Mouse (Mus musculus) embryonic facial prominence, embryonic 10.5 days (tissue): ENCODE measurements around the gene Tmppe. TPM values are rescaled to one million over a fixed set of nuclear protein-coding genes. Genes with fewer than 3 reads are reported as not detected.

ENCODE experiments used
- DNase-seq: peaks from one replicate; pipeline ENCODE4 v3.0.0-alpha.2; 2017; ENCODE audit warnings: low spot score
- H3K27ac ChIP-seq: fragments of 300-500 bp; sonication (generic); replicated peaks from 2 replicates; pipeline ENCODE4 v1.5.1; 2016; ENCODE audit warnings: mild to moderate bottlenecking
- H3K27me3 ChIP-seq: fragments of 300-500 bp; sonication (generic); replicated peaks from 2 replicates; pipeline ENCODE4 v1.6.1; 2016; ENCODE audit warnings: low read depth, mild to moderate bottlenecking; ENCODE audit not compliant: poor library complexity, severe bottlenecking
- H3K36me3 ChIP-seq: fragments of 300-500 bp; sonication (generic); replicated peaks from 2 replicates; pipeline ENCODE4 v1.6.1; 2016; ENCODE audit warnings: mild to moderate bottlenecking, moderate library complexity
- H3K4me1 ChIP-seq: fragments of 300-500 bp; sonication (generic); 2 replicates; pipeline ENCODE4 v1.6.1; 2016
- H3K4me3 ChIP-seq: fragments of 300-500 bp; sonication (generic); 2 replicates; pipeline ENCODE4 v1.5.1; 2016; ENCODE audit warnings: mild to moderate bottlenecking, moderate library complexity
- H3K9me3 ChIP-seq: fragments of 300-500 bp; sonication (generic); 2 replicates; pipeline ENCODE4 v1.6.1; 2016; ENCODE audit warnings: mild to moderate bottlenecking
- WGBS: fragments of 180-500 bp; shearing (Covaris S2); methylation state at CpG from one replicate; pipeline ENCODE4 v1.1.7; 2016; 5-methylcytosine and 5-hydroxymethylcytosine counted together
- polyA plus RNA-seq: library from polyadenylated mRNA; unstranded; fragments of >200 nt; fragmentation: Nextera tagmentation; extraction: Ambion mirVana; gene quantifications from 2 replicates; pipeline ENCODE4 v1.2.1, GENCODE M21; 2016

Tmppe gene
- polyA plus RNA-seq, 1 experiment from 2014 or later, result 11.8 TPM

DNA sequence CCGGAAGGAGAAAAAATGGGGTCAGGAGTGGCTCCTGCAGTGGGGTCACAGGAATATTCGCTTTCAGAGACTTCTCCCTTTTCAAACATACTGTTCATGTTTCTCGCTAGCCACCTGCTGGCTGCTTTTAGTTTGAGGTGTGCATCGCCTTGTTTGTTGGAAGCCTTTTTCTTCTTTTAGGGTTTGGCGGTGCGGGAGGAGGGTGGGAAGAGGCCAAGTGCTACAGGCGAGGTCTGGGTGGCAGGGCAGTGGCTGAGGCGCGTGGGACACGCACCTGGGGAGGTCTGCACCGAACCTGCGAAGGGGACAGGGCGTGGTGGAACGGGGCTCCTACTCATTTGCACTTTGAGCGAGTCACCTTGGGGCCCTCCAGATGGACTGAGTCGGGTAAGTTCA, 778 bp downstream of the Tmppe start:
- peak; percentile 69 for DNase-seq
- no peaks in the 10 kb centered on the region for H3K27me3 ChIP-seq

DNA sequence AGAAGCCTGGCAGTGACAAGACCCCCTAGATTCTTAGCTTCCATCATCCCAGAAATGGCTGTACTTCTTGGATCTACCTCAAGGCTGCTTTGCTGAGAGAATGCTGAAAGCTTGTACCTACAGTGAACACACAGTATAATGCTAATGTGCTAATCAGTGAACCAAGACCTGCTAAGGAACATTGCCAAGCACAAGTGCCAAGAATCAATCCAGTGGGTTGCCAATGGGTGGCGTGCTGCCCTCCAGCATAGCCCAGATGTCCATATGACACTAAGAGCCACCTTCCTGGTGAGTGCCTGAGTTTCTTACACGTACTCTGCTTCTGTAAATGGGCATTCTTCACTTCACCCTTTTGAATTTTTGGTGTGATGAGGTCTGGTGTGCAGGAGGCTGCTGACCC, 6.8 kb downstream of the Tmppe start:
- 89% methylated on average over 2 of the region's 2 CpGs for WGBS
- H3K27ac ChIP-seq, result no peak overlapping the region
- DNase-seq, result no peak
- no peaks in the 10 kb centered on the region for H3K27me3 ChIP-seq
- peaks cover 87% of the 10 kb centered on the region for H3K36me3 ChIP-seq
- H3K4me1 ChIP-seq, result no peaks in the 10 kb centered on the region
- H3K4me3 ChIP-seq, result no peak overlapping the region
- H3K9me3 ChIP-seq, result peaks cover 22% of the 10 kb centered on the region; the same call in 1 of the 2 replicates

More for the DNA sequence above, 778 bp downstream of the Tmppe start:
- Histone ChIP-seq H3K9me3 (peaks cover 13% of the 10 kb centered on the region; the same call in 1 of the 2 replicates), H3K4me3 (peak overlapping the region; percentile 77), H3K27ac (peak overlapping the region; percentile 88), H3K36me3 (peaks cover 30% of the 10 kb centered on the region), H3K4me1 (peaks cover 15% of the 10 kb centered on the region)
- 4% methylated on average over 16 of the region's 16 CpGs for WGBS

DNA sequence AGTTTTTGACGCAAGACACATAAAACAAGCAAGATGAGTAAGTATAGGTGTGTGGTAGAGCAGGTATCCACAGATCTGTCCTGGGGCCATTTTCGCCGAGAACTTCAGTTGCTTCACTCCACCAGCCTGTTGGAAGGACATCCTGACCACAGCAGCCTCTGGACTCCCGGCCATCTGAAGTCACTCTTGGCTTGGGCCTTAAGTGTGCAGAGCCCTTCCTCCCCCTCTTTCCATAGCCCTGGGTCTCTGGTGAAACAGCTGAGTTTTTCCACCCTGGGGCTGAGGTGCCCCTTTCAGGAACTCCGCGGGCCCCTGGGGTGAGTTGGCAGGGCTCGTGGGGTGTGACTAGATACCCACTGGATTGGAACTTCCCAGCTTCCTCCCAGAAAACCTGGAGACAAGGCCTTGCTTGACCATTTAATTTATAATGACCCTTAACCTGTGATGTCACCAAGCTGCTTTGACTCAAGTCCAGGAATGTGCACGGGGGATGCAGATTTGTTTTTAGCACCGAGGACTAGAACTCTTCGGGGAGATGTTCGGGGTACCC, 9.5 kb downstream of the Tmppe start:
- DNase-seq, result no peak
- H3K9me3 ChIP-seq, result peaks cover 9% of the 10 kb centered on the region; the same call in 1 of the 2 replicates
- H3K27me3 ChIP-seq, result no peaks in the 10 kb centered on the region
- peaks cover 80% of the 10 kb centered on the region for H3K36me3 ChIP-seq
- H3K4me3 ChIP-seq, result no peak overlapping the region
- no peak overlapping the region for H3K27ac ChIP-seq
- H3K4me1 ChIP-seq, result no peaks in the 10 kb centered on the region
- WGBS, result 94% methylated on average over 11 of the region's 11 CpGs

DNA sequence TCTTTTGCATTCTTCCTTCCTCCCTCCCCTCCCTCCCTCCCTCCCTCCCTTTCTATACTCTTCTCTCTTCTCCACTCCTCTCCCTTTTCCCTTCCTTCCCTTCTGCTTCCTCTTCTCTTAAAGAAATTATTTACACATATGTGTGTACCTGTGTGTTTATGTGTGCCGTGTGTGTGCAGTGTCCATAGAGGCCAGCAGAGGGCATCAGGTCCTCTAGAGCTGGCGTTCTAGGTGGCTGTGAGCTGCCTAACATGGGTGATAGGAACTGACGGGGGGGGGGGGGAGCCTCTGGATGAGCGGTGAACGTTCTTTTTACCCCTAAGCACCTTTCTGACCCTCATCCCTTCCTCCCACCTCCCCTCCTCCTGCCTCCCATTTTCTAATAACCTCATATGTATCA, 10.4 kb downstream of the Tmppe start:
- WGBS, result 82% methylated on average over 5 of the region's 5 CpGs
- DNase-seq, result no peak
- no peak overlapping the region for H3K4me3 ChIP-seq
- no peak overlapping the region for H3K27ac ChIP-seq
- H3K4me1 ChIP-seq, result no peaks in the 10 kb centered on the region
- peaks cover 9% of the 10 kb centered on the region; the same call in 1 of the 2 replicates for H3K9me3 ChIP-seq
- peaks cover 71% of the 10 kb centered on the region for H3K36me3 ChIP-seq
- H3K27me3 ChIP-seq, result no peaks in the 10 kb centered on the region

DNA sequence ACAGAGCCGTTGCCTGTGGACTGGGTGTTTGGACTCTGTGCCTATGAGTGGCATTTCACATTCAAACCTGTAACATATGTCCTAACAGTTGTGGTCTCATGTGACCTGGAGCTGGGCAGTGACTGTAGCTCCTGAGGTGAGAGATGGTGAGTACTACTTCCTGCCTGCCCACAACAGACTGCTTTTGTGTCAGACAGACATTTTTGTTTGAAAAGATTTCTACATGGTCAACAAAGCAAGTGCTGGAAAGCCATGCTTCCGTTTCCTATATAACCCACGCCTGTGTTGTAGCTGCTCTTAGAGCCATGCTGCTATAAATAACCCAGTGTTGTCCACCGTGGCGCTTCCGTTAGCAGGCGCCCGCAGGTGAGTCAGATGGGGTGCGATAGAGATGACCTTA, 11.5 kb downstream of the Tmppe start:
- no peak for DNase-seq
- 94% methylated on average over 9 of the region's 9 CpGs for WGBS
- Histone ChIP-seq H3K9me3 (peaks cover 9% of the 10 kb centered on the region; the same call in 1 of the 2 replicates), H3K4me1 (no peaks in the 10 kb centered on the region), H3K27ac (no peak overlapping the region), H3K4me3 (no peak overlapping the region), H3K36me3 (peaks cover 62% of the 10 kb centered on the region), H3K27me3 (no peaks in the 10 kb centered on the region)

DNA sequence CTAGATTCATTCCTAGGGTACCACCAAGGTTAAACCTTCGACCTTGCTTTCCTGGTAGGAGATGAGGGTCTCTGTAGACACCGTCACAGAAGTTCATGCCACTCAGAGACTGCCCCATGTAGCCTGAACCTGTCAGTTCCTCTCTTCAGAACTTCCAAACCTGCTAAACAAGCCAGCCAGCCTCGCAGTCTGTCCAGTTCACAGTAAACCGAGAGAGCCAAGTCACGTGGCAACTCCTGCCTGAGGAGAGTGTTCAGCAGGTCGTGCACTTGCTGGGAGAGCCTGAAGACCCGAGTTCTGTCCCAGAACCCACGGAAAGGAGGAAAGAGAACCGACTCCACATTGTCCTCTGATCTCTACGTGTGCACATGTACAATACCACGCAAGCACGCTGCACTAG, 13.0 kb downstream of the Tmppe start:
- Histone ChIP-seq H3K4me3 (no peak overlapping the region), H3K4me1 (no peaks in the 10 kb centered on the region; the same call in 1 of the 2 replicates), H3K36me3 (peaks cover 47% of the 10 kb centered on the region), H3K27ac (no peak overlapping the region), H3K9me3 (peaks cover 9% of the 10 kb centered on the region; the same call in 1 of the 2 replicates), H3K27me3 (no peaks in the 10 kb centered on the region)
- WGBS, result 85% methylated on average over 12 of the region's 12 CpGs
- DNase-seq, result no peak

DNA sequence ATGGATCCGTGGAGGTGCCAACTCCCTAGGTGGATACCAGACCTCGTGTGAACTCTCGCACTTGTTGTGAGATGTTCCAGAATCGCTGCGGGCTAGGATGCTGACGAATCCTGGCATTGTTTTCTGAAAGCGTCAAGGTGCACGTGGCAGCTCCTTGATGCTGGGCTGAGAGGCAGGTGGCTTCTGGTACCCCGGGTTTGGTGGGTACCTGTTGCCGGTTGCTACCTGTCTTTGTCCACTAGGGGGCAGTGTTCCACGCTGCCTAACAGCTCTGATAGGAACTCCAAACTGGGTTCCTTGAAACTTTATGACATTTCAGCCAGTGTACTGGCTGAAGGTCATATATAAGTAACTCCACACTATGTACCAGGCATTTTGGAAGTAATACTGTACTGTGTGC, 14.8 kb downstream of the Tmppe start:
- peaks cover 37% of the 10 kb centered on the region for H3K36me3 ChIP-seq
- H3K9me3 ChIP-seq, result peaks cover 9% of the 10 kb centered on the region; the same call in 1 of the 2 replicates
- no peak overlapping the region for H3K4me3 ChIP-seq
- DNase-seq, result peak; percentile 67
- WGBS, result 23% methylated on average over 11 of the region's 11 CpGs
- H3K4me1 ChIP-seq, result no peaks in the 10 kb centered on the region; the same call in 1 of the 2 replicates
- H3K27me3 ChIP-seq, result no peaks in the 10 kb centered on the region
- no peak overlapping the region for H3K27ac ChIP-seq

DNA sequence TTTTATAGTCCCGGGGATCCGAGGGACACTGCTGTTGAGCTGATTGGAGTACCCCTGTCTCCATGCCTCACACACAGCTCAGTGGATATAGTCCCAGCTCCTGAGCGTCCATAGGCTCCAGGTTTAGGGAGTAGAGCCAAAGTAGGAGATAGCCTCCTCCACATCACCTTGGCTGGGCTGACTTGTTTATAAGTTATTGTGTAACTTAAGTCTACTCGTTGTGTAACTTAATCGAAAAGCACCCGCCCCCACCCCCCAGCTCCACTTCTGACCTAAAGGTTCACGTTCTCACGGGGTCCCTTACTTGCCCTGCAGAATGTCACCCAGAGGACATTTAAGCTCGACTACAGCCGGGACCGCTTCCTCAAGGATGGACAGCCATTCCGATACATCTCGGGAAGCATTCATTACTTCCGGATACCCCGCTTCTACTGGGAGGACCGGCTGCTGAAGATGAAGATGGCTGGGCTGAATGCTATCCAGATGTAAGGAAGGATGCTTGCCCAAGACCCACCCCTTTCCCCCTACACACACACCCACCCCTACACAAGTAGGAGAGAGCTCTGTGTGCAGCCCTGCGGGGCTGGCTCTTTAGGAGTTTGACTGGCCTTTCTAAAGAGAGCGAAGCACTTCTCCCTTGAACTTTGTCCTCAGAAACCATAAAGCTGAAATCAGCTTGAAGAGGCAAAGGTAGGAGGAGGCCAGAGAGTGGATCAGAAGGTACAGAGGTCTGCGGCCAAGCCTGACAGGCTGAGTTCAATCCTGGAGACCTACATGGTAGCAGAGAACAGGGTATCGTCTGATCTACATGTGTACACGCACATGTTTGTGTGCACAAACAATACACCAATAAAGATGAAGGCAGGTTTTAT, 16.0 kb downstream of the Tmppe start:
- peaks cover 31% of the 10 kb centered on the region for H3K36me3 ChIP-seq
- no peak overlapping the region for H3K27ac ChIP-seq
- no peaks in the 10 kb centered on the region for H3K27me3 ChIP-seq
- H3K9me3 ChIP-seq, result no peaks in the 10 kb centered on the region; the same call in 1 of the 2 replicates
- no peak for DNase-seq
- no peak overlapping the region for H3K4me3 ChIP-seq
- no peaks in the 10 kb centered on the region; the same call in 1 of the 2 replicates for H3K4me1 ChIP-seq
- WGBS, result 91% methylated on average over 21 of the region's 21 CpGs

DNA sequence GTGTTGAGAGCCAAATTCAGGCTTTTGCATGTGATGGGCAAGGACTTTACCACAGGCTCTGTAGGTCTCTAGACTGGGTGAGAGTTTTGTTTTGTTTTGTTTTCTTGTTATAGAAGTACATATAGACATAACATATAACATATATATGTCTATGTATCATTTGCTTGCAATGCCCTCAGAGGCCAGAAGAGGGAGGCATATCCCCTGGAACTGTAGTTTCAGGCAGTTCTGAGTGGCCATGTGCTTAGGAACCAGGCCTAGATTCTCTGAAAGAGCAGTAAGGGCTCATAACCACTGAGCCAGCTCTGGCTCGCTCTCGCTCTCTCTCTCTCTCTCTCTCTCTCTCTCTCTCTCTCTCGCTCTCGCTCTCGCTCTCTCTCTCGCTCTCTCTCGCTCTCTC, 17.3 kb downstream of the Tmppe start:
- DNase-seq, result peak; percentile 64
- no peaks in the 10 kb centered on the region for H3K9me3 ChIP-seq
- no peak overlapping the region for H3K27ac ChIP-seq
- no peak overlapping the region for H3K4me3 ChIP-seq
- WGBS, result 69% methylated on average over 7 of the region's 7 CpGs
- no peaks in the 10 kb centered on the region; the same call in 1 of the 2 replicates for H3K4me1 ChIP-seq
- H3K27me3 ChIP-seq, result no peaks in the 10 kb centered on the region
- peaks cover 23% of the 10 kb centered on the region for H3K36me3 ChIP-seq

DNA sequence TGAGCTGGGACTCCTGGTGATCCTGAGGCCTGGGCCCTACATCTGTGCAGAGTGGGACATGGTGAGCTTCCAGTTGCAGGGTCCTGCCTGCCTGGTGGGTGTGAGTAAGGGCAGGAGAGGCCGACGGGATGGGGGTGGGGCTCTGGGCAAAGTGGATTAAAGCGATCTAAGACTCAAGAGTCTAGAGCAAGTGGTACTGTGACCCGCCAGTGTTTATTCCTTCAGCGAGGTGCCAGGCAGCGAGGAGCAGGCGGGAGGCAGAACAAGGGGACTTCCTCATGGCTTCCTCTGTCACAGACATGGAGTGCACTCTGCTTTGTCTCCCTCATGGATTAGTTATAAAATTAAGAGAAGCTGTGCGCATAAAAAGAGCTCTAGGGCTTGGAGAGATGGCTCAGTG, 19.5 kb downstream of the Tmppe start:
- Histone ChIP-seq H3K27me3 (no peaks in the 10 kb centered on the region), H3K36me3 (peaks cover 33% of the 10 kb centered on the region), H3K27ac (no peak overlapping the region), H3K4me1 (no peaks in the 10 kb centered on the region; the same call in 1 of the 2 replicates), H3K4me3 (no peak overlapping the region), H3K9me3 (peaks cover 4% of the 10 kb centered on the region)
- WGBS, result 77% methylated on average over 8 of the region's 8 CpGs
- no peak for DNase-seq

DNA sequence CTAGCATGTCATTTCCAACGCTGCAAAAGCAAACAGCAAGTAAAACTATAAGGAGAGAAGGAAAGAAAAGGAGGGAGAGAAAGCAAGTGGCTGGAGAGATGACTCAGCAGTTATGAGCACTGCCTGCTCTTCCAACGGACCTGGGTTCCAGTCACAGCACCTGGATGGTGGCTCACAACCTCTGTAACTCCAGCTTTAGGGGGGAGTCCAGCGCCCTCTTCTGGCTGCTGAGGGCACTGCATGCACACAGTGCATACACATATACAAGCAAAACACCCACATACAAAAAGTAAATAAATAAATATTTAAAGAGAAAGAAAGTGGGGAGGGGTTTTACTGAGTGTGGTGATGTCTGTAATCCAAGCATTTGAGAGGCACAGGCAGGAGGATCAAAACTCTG, 20.1 kb downstream of the Tmppe start:
- no peaks in the 10 kb centered on the region for H3K27me3 ChIP-seq
- H3K4me3 ChIP-seq, result no peak overlapping the region
- WGBS, result 72% methylated on average over 3 of the region's 3 CpGs
- H3K9me3 ChIP-seq, result peaks cover 8% of the 10 kb centered on the region
- no peak for DNase-seq
- no peak overlapping the region for H3K27ac ChIP-seq
- no peaks in the 10 kb centered on the region; the same call in 1 of the 2 replicates for H3K4me1 ChIP-seq
- peaks cover 39% of the 10 kb centered on the region for H3K36me3 ChIP-seq

DNA sequence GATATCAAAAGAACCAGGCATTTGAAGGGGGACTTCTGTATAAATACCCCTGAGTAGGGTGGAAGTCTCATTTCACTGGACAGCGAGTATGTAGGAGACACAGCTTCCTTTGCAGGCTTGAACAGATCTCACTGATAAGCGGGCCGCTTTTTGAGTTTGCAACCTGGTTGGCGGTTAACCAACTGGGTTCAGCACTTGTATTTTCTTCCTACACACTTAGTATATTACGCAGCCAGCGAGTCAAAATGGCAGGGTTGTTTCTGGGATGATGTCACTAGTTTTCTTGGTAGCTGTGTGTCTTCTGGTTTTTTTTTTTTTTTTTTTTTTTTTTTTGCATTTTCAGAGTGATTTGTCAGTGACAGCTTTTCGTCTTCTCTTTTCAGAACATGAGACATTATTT, 20.9 kb downstream of the Tmppe start:
- no peaks in the 10 kb centered on the region; the same call in 1 of the 2 replicates for H3K4me1 ChIP-seq
- no peak for DNase-seq

DNA sequence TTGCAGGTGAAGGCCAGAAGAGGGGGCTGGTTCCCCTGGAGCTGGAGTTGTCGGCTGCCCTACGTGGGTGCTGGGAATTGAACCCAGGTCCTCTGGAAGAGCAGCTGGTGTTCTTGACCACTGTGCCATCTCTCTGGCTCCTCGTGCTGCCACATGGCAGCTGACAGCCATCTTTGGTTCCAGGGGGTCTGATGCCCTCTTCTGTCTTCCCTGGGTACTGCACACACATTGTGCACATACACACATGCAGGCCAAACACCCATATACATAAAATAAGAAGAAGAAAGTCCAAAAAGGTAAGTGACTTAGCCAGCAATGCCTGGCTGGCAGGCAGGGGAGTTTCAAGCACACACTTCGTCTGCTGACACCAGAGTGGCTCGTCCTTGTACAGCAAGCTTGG, 24.7 kb downstream of the Tmppe start:
- Histone ChIP-seq H3K4me3 (no peak overlapping the region), H3K36me3 (peaks cover 47% of the 10 kb centered on the region), H3K9me3 (peaks cover 8% of the 10 kb centered on the region), H3K27me3 (no peaks in the 10 kb centered on the region), H3K27ac (no peak overlapping the region), H3K4me1 (no peaks in the 10 kb centered on the region)
- 96% methylated on average over 5 of the region's 5 CpGs for WGBS
- no peak for DNase-seq

More for the DNA sequence above, 20.9 kb downstream of the Tmppe start:
- 93% methylated on average over 7 of the region's 7 CpGs for WGBS
- peaks cover 8% of the 10 kb centered on the region for H3K9me3 ChIP-seq
- no peaks in the 10 kb centered on the region for H3K27me3 ChIP-seq
- no peak overlapping the region for H3K4me3 ChIP-seq
- peaks cover 43% of the 10 kb centered on the region for H3K36me3 ChIP-seq
- no peak overlapping the region for H3K27ac ChIP-seq
